Mouse (Mus musculus): ENCODE results near the gene Ctnnd2.

Ctnnd2 gene

DNA sequence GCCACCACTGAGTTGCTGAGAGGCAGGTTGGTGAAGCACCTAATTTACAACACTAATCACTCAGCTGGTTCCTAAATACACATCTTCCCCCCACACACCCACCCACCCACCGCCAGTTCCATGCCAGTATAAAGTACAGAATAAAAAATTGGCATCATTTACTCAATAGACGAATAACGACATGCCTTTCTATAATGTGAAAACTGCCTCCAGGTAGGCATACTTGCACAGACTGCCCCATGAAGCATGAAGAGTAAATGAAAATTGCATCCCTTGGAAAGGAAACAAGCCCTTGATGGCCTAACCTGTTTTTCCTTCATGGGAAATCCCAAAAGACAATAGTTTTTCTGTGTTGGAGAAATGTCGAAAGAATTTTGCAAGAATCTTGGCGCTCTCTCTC lies 212.0 kb downstream of the Ctnnd2 start:
- DNase-seq (ENCODE audit: low spot score in 2 of 2): no peak

GRCm38 (mm10) chr15:30386489-30386888 lies 214.1 kb downstream of the Ctnnd2 start:
- DNase-seq (ENCODE audit: low spot score in 2 of 2): no peak

DNA sequence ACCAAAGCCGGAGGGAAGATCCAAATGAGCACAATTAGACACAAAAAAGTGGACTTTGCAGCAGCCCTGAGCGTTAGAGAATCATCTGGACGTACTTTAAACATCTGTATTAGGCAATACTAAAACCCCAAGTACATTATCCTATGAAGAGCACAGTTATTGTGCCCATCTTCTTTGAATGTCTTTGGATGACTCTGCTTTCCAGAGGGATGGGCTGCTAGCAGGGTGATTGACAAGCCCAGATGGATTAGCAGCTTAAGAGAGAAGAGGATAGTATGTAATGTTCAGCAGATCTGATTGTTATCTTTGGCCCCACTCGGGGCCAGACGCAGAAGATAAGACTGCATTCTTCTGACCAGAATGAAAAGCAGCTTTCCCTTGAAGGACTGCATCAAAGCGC lies 214.9 kb downstream of the Ctnnd2 start:
- DNase-seq (ENCODE audit: low spot score in 2 of 2): no peak

DNA sequence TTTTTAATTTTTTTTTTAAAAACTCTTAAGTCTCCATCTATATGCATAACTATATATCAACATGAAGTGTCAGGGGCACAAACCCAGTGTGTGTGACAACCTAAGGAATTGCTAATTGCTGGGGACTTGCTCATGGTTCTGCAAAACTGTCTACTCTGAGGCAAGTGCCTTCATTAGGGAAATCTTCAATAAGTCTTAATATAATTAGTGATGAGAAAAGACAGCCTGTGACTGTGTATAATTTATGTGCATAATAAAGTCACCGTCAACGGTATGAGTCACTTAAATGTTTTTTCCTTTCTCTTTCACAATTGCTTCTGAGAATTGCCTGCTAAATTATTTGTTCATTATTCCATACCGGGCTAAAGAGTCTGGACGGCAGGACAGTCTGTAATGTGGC lies 228.7 kb downstream of the Ctnnd2 start:
- DNase-seq (ENCODE audit: low spot score in 2 of 2): no peak

DNA sequence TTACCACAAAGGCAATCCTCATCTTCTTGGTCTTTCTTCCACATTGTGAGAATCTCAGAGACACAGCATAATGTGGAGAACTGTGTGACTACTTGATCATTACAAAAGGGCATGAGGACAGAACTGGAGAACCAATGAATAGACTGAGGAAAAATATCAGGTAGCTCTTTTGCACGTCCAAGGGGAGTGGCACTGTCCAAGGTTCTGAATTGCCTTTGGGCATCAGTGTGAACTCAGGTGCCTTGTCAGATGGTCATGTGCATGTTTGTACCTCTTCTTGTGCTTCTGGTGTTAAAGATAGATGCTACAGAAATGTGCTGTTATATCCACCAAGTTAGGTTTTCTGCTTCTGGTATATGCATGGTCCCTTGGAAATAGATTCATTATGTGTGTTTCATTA lies 233.9 kb downstream of the Ctnnd2 start:
- no peak for DNase-seq (ENCODE audit: low spot score in 2 of 2)

- DNase-seq (ENCODE audit: low spot score in 2 of 2): no peak
Observed at GRCm38 (mm10) chr15:30423146-30423545, 250.8 kb downstream of the Ctnnd2 start.

GRCm38 (mm10) chr15:30424290-30424689 lies 251.9 kb downstream of the Ctnnd2 start:
- DNase-seq (ENCODE audit: low spot score in 2 of 2): no peak

DNA sequence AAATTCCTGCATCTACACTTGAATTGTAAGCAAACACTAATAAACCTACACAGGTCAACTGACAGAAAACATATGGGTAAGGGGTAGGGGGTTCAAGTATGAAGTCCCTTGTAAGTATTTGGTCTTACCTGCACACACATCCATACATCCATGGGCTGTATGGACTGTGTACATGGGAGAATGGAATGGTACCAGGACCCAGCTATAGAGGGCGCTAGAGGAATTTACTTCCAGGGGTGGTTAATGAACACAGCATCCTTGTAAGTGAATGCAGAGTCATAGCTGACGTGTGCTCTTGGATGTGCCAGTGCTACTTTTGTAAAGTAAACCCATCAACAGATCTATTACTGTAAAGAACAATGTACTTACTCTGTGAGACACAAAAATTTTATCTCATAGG lies 254.9 kb downstream of the Ctnnd2 start:
- DNase-seq (ENCODE audit: low spot score in 2 of 2): no peak

DNA sequence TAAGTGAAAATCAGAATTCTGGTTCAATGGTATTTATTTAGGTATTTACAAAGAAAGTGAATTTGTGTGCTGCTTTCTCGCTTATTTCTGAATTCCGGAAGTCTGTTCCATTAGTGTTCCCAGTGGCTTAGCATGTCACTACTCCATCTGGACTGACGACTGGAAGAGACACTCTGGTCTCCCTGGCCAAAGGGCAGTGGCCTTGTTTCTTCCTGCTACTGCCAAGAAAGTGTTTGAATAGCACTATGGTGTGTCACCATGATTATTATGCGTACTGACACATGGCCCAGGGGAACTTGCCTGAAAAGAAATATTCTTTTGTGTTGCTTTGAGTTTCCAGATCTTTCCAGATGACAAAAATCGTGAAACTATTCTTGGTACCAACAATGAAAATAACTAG lies 266.7 kb downstream of the Ctnnd2 start:
- no peak for DNase-seq (ENCODE audit: low spot score in 2 of 2)

DNA sequence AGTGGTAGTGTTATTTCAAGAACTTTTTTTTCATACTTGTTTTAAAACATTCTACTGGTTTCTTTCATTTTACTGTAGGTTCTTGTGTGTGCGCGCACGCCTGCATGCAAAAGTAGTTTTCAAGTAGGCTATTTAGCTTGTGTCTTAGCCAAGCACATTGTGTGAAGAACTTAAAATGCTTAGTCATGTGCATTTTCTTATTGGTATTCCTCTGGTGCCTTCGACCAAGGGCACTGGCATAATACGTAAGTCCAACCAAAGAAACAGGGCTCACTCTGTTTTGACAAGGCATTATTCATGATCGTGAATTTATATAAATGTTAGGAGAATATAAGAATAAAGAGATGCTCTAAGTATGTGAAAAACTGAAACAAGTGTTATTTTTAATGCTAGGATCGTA lies 278.4 kb downstream of the Ctnnd2 start:
- no peak for DNase-seq (ENCODE audit: low spot score in 2 of 2)

- DNase-seq (ENCODE audit: low spot score in 2 of 2): no peak
Observed at GRCm38 (mm10) chr15:30451921-30452320, 279.5 kb downstream of the Ctnnd2 start.

GRCm38 (mm10) chr15:30457541-30458250 lies 285.3 kb downstream of the Ctnnd2 start:
- DNase-seq (ENCODE audit: low spot score in 2 of 2): no peak

- DNase-seq (ENCODE audit: low spot score in 2 of 2): no peak
Observed at GRCm38 (mm10) chr15:30458671-30459070, 286.3 kb downstream of the Ctnnd2 start.

GRCm38 (mm10) chr15:30460341-30461125 lies 288.1 kb downstream of the Ctnnd2 start:
- no peak for DNase-seq (ENCODE audit: low spot score in 2 of 2)

DNA sequence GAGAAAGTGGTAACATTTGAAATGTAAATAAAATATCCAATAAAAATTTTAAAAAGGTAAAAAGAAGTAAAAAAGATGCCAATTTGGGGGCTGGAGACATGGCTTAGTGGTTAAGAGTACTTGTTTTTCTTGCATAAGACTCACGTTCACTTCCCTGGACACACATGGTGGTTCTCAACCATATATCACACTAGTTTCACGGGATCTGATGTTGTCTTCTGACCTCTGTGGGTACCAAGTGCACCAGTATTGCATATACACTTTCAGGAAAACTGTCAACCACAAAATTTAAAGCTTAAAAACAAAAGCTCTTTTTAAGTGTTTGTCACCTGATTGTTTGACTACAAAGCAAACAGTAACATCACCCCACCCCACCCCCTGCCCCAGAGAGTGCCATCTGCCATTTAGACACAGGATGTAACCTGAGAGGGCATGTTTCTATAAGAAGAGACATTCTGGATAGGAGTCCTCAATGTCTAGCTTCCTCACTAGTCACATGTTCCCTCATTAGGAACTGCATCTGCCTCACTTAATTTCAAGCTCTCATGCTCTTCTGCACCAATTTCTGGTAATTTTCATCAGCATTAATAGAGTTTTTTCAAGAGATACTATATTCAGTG lies 290.5 kb downstream of the Ctnnd2 start:
- no peak for DNase-seq (ENCODE audit: low spot score in 2 of 2)

DNA sequence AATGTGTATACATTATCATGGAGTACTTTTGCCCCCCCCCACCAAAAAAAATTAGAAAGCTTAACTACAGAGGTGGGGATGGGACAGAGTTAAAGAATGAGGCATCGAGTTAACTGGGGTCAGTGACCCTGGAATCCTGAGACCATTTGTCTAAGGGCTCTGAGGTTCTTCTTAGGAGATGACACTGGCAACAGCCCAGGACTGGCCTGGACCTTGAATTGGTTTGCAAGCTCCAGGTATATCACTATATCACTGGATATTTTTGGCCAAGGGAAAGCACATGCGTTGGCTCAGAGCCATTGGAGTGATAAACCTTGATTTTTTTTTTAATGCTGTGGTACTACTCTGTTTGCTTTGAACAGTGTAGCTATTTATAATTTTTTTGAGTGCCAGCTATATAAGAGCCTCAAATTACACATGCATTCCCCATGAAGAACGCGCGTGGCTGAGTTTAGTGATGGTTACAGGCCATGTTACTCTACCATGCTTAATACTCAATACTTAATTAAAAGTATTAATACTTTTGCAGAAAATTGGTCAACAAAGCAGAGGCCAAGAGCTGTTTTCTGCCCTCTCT lies 291.2 kb downstream of the Ctnnd2 start:
- no peak for DNase-seq (ENCODE audit: low spot score in 2 of 2)

GRCm38 (mm10) chr15:30466950-30467543 lies 294.7 kb downstream of the Ctnnd2 start:
- no peak for DNase-seq (ENCODE audit: low spot score in 2 of 2)

DNA sequence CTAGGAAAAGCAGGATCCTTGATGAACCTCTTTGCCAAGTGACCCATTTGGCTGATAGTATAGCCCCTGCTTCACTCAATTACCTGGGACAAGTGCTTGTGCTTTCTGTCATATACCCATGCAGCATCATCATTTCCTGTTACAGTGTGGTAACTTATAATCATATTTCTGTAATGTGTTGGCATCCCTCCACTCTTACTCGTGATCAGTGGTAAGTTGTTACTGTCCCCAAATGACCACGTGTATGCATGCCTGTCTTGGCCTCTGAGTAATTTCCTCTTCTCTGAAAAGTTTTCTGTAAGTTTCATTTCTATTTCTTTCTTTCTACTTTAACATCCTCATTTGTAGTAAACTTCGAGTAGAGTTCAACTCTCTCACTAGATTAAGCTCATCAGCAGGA lies 296.4 kb downstream of the Ctnnd2 start:
- no peak for DNase-seq (ENCODE audit: low spot score in 2 of 2)

GRCm38 (mm10) chr15:30471280-30471966 lies 299.0 kb downstream of the Ctnnd2 start:
- DNase-seq (ENCODE audit: low spot score in 2 of 2): no peak

DNA sequence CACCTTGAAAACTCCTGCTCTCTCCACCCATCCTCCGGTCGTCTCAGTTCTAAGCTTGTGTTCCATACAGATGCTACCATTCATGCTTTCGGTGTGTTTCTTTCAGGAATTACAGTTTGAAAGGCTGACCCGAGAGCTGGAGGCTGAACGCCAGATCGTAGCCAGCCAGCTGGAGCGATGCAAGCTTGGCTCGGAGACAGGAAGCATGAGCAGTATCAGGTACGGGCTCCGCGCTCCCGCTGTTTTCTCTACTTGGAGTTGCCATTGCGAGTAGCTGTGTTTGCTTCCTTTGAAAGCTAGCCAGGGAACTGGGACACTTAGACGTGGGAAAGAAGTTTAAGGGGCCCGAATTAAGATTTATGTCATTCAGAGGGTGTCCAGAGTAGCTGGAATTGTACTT lies 308.3 kb downstream of the Ctnnd2 start:
- DNase-seq (ENCODE audit: low spot score in 2 of 2): peak in 1 of 2 experiments; percentile 9

- DNase-seq (ENCODE audit: low spot score in 2 of 2): no peak
Observed at GRCm38 (mm10) chr15:30506476-30506875, 334.1 kb downstream of the Ctnnd2 start.
